Mouse (Mus musculus) lung, postnatal 36 days (tissue): ENCODE measurements around the gene Tox4.
A peak's percentile ranks its signal among the peaks of the same experiment; 100 is the strongest.

Experiments used
- DNase-seq: peaks from one replicate; pipeline ENCODE4 v3.0.0; 2022; ENCODE audit warnings: mixed read lengths

The Tox4 gene

DNA sequence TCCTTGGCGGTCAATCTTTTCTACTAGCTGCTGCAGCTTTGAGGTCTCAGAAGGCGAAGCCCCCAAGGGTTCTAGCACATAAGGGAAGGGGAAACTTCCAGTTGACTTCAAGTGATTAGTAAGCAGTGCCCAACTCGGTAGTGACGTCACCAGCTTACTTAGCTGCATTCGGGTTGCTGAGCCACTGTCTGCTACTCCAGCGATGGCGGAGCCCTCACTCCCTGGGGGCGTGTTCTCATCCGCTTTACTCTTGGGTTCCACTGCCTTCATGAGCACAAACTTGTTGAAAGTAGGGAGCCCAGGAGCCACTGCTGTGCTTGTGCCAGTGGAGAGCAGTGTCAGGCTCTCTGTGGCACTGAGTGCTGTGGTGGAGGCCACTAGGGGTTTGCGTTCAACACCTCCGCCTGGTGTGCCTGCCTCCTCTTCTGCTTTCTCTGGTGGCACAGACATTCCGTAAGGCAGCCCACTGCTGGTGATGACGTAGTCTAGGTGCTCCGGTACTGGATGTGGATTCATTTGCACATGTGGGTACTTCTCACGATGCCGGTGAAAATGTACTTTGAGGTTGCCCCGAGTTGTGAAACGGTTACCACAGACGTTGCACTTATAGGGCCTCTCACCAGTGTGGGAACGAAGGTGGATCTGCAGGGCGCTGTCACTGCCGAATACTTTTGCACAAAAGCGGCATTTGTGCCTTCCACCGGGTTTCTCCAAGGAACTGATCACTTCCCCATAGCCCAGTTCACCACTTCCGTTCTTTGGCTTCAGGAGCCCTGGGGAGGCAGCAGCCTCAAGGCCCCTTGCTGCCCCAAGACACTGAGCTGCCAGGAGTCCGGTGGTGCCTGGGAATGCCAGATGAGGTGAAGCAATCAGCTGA, 35.2 kb downstream of the Tox4 start:
- DNase-seq = no peak

DNA sequence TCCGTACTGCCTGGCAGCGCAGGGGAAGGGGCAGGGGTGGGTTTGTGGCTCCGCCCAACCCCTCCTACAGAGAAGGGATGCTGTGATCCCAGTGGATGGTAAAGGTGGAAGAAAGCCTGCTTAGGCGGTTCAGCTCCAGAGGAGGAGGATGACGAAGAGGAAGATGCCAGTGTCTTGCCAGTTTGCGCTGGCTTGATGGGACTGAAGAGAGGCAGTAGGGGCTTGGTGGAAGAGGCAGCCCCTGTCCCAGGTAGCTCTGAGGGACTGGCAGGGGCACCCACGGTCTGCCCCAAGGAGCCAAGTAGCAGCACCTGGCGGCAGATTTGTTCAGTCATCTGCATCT, 35.8 kb downstream of the Tox4 start:
- DNase-seq = no peak

DNA sequence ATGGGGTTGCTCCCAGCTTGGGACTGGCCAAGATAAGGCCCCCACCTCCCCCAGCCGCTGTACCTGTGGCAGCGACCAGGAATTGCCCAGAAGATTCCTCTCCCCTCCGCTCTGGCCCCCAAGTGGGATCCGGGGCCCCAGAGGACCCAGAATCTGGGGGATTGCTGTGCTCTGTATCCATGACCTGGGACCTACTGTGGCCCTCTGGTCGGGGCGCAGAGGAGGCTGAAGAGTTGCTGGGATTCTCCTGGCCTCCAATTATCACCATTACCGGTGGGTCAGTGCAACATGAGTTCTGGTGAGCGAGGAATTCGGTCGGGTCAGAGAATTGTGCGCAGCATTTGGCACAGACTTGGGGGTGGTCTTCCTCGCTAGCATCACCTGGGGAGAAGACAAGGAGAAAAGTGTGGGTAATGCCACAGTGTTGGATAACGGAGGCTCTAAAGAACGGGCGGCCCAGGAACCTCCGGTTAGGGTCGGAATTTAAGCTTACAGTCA, 36.4 kb downstream of the Tox4 start:
- DNase-seq = no peak

DNA sequence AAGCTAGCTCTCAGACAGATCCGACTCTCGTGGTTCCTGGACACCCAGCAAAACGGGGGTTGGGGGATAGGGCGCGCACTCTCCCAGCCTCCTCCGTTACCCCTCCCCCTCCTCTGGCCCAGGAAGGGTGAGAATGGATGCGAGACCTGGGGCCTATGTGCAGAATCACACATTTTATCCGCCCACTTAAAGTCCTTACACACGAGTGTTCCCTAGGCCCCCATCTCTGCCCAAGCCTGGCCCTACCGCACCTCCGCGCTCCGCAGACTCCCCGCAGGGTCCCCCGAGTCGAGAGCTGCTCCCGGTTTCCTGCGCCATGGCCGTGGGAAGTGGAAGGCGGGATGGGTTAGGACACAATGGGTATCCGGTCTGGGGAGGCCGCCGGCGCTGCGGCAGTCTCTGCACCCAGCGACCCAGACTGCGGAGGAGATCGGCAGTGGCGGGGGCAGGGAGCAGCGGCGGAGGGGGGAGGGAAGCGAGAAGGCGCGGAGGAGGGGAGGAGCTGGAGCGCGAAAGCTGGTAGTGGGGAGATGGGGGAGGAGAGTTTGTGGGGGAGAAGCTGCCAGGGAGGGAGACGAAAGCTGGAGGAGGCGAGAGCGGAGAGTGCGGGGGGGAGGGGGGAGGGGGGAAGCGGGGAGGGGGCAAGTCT, 37.0 kb downstream of the Tox4 start:
- DNase-seq = peak; percentile 60

DNA sequence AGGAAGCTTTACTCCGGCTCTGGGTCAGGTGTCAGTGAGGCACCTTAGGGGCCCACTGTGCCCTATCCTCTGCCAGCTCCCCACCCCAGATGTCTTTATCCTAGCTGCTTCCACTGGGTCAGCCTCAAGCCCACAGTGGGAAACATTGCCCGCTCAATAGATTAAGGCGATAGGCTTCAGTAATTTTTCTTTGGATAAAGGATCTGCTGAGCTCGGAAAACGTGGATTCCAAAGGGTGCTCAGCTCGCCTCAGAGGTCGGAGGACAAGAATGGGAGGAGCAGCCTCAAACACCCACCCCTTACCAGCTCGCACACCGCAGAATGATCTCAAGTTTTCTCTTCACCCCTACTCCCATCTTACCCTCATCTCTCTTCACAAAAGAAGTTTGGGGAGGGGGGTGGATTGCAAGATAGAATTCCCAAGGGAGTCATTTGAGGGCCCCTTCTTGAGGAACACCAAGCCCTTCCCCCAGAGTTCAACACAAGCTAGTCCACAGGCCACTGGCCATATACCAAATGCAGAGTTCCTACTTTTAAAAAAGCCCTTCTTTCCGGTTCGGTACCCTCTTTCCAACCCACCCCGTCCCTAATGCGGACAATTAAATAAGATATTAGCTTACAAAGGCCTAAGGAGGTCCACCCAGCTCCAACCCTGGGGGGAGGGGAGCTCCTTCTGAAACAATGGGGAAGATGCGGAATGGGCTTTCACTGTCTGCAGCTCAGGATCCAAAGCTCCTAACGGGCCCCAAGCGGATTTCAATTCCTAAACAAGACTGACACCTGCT, 37.7 kb downstream of the Tox4 start:
- peak; percentile 15 for DNase-seq

DNA sequence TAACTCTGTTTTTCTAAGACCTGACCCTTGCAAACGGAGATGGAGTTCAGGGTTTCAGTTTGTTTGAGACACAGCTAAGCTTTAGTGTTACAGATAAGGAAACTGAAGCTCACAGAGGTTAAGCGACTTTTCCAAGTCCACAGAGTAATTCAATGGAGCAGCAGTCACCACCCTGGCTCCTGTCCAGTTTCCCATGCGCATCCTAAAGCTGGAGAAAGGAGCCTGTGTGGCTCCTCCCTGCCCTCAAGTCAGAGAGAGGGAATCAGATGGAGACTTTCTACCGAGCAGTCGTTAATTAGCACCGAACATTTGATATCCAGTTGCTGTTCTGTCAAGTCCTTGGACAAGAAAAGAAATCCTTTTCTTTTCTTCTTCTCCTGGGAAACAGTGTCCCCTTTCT, 40.4 kb downstream of the Tox4 start:
- no peak for DNase-seq

DNA sequence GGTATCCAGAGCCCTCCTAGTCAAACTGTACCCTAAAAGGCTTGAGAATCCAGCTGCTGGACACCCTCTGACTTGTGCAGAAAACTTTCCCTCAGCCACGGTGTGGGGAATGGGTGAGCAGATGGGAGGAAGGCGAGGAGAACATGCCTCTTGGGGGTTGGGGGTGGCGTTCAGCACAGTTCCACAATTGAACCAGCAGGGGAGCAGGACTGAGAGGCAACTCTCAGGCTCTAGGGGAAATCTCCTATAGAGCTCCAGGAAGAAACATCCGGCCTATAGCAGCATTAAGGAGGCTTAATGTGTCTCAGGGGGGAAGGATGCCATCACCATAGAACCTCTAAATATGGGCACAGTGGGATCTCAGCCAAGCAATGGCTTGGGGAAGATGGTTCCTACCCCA, 46.9 kb downstream of the Tox4 start:
- DNase-seq = no peak

DNA sequence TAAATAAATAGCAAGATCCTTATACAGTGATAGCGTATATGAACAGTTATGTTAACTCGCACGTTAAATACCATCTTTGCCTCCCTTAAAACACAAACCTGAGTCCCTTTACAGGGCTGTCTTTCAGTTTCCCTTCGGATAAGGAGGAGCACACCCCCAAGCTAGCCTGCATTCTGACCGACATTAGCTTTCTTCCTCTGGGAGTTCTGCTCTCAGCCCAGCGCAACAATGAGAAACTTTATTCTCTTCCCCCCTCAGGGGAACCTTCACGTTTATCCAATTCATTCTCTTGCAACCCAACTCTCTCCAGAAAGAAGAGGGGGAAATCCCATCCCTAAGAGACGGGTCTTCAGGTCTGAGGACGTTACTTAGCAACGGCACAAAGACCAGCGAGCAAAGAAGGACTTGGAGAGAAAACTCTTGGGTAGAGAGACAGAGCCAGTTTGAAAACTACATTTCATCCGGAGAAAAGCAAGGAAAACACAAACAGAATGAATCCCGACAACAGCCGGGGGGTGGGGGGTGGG, 48.5 kb downstream of the Tox4 start:
- DNase-seq = no peak

DNA sequence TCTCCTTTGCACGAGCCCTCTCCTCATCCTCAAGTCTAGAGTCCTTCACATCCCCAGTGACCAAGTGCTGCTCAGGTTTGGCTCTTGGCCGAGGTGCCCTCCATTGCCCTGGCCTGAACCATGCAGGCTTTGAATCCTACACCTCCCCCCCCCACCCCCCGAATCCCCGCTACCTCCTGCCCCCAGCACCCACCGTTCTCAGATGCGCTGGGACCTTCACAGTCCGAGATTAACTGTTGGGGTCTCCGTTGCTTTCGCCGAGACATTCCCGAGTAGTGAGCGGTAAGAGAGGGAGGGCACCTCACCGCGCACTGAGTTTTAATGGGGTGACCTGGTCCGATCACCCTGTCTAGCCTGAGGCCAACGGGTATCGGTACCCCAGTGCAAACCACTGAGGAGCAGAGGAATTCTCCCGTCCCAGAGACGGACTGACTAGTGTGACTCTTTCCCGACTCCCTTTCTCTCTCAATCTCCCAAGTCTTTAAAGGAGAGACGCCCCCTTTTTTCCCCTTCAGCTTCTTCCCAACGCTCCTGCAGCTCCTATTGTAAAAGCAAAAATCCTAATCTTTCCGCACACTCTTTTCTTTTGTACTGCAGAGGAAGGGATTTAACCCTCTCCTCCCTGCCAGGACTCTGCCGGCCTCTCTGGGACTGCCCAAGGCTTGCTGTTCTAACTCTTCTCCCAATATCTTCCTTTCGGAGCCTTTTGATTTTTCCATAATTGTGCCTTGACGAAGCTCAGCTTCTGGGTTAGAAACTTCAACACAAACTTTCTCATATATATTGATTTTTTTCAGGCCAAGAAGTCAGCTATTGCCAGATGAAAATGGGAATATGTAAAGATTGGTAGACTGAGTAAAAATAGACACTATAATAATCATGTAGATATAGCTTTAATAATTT, 49.2 kb downstream of the Tox4 start, which contains the start of gene Sall2:
Gene Sall2, minus strand, starts transcription at position 853 of the 903 bp plus-strand sequence.
- no peak for DNase-seq

DNA sequence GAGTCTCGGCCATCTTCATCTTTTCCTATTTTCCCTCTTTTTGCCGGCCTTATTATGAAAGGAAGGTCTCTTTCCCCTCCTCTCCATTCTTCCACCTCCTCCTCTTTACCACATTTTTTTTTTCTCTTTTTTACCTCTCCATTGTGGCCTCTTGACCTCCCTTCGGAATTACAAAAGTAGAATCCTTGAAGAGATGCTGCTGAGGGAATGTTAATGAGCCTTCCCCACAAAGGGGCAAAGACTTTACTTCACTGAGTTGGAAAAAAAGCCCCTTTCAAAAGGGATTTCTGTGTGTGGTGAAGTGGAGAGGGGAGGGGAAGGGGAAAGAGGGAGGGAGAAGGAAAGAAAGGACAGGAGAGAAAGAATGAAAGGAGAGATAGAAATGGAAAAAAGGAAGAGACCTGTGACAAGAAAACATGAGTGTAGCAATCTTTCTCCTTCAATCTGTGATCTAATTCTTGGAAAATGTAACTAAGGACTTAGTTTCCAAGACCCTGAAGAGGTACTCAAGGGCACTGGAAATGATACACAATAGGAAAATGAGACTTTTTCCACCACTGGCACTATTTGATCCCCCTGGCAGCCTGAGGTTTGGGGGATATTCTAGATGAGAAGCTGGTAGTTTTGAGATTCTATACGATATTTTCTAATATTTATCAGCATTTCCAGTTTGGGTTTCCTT, 52.3 kb downstream of the Tox4 start:
- DNase-seq = no peak

DNA sequence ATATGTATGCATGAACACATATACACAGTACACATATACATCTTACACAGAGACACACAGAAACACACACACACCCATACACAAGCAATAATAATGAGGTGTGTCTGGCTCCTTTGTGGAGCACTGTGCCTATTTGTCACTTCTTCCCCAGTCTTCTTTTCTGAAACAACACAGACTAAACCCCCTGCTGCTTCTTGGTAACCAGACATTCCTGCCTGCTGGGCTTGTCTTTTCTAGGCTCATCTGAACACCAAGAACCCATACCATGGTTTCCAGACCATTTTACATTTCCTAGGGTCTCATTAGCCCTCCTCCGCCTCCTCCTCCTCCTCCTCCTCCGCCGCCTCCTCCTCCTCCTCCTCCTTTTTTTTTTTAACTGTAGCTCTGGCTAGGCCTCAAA, 53.2 kb downstream of the Tox4 start:
- no peak for DNase-seq

DNA sequence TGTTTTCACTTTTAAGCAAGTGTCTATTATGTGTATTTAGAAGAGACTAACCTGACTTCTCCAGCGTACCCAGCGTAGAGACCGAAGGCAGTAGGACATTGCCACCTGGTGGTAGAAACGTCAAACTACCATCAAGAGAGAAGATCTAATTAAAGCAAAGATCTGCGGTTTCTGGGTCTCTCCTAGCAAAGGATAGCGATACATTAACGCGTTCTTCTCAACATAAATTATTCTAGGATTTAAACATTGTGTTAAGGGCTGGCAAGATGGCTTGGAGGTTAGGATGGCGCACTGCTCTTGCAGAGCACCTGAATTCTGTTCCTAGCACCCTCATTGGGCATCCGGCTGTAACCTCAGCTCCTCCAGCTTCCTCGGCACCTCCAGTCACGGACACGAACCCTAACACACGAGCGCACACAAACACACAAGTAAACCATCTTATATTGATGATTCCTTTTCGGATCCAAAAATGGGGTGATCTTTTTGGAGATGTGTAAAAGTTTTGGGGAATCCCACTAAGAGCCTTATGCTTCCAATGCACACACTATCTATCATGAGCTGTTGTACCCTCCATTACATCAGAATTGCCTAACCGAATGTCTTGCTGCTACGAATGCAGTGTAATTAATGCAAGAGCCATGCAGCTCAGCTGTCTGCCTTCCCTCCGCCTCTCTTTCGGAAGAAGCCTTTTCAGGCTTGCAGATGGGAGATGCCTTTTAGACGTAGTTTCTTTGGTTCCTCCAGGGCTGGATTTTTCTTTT, 60.0 kb downstream of the Tox4 start:
- peak; percentile 83 for DNase-seq

DNA sequence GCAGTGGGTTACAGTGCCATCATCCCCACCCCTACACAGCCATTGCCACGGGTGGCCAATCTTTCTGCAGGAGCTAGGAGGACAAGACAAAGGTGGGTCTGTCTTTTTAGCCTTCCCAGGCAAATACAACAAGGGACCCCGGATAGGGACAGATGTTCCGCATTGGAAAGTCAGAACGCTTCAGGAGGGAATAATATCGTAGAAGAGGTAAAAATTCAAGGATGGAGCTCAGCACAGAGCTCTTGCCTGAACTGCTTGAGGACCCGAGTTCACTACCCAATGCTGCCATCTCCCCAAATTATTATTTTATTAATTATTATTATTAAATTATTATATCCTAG, 60.5 kb downstream of the Tox4 start:
- DNase-seq = no peak
